Mouse (Mus musculus): ENCODE data around the gene Arpc5.

DNA sequence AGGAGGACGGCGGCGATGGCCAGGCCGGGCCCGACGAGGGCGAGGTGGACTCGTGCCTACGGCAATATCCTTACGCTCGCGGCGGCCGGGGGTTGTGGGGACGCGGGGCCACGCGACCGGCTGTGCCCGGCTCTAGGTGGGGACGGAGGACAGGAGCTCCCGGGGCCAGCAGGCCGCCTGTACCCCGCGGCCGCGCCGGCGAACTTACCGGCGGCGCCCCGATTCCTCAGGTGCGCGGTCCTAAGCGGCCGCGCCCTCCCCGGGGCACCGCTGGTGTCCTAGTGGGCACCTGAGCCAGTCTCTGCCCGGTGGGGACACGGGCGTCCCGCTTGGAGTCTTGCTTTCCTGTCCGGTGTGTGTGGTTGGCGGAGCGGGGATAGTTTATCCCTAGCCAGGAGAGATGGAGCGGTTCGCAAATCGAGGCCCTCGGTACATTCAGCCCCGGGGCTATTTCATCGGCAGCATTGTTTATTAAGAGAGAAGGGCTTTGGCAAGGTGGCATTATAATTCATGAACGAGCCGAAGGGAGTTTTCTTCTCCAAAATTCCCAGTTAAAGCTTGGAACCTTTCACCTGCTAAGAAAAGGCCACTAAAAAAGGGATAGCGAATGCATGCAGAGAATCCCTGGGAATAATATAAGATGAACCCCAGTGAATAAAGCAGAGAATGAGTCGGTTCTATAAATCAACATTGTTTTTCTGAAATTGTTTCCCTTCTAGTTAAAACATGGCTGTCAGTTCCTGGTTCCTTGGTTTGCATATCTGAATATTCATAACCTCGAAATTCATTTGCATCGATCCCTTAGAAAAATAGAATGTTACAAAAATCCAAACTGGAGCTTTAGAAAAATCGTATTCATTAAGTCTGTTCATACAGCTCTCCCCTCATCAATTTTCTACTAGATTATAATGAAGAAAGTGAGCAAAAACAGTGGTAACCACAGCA lies 734 bp downstream of the Arpc5 start:
- TF ChIP-seq CTCF (IDR thresholded peaks at IDR 0.05; ENCODE audit: extremely low read depth, insufficient read depth, low read length) = no peak
- TF ChIP-seq POLR2A (IDR thresholded peaks at IDR 0.05; ENCODE audit: extremely low read depth, insufficient read depth, low read length) = no peak
